Comparison of ENCODE assay signal across 9 mouse cellular contexts in genomic region chr2:178574859-178575258, GRCm38 (mm10).
A peak's percentile ranks its signal among the peaks of the same experiment; 100 is the strongest.
DNase-seq lines count a peak whose midpoint lies in the region; ATAC-seq and TF ChIP-seq lines count a peak whose summit lies in the region.
"Had no signal": no experiment of that assay in that cellular context is flagged by ENCODE, and none has a peak within 500 bp of the region (broad histone marks: within the 10 kb centered on the region; RNA-seq: fewer than 3 reads in every experiment).

No protein-coding gene starts in this region.

- no peak overlapping the region for H3K4me3 ChIP-seq in kidney, adult 2 months (ENCODE audit: insufficient read depth, low read depth, low read length)
- no peak overlapping the region for H3K4me3 ChIP-seq in kidney, embryonic 16.5 days (ENCODE audit: low read length)
- no peak overlapping the region for H3K4me3 ChIP-seq in neural tube, embryonic 11.5 days (ENCODE audit: low read depth, low read length)
- H3K4me3 ChIP-seq: limb, embryonic 15.5 days had no signal

- no peaks in the 10 kb centered on the region for H3K4me1 ChIP-seq in kidney, adult 2 months (ENCODE audit: control insufficient read depth, insufficient read depth, low read length)
- peaks cover 3% of the 10 kb centered on the region; the same call in 1 of the 2 replicates for H3K4me1 ChIP-seq in kidney, embryonic 16.5 days (ENCODE audit: insufficient read depth, low read length)
- no peaks in the 10 kb centered on the region; the same call in 1 of the 2 replicates for H3K4me1 ChIP-seq in neural tube, embryonic 11.5 days (ENCODE audit: control insufficient read depth, insufficient read depth, low read length)

- TF ChIP-seq CTCF in kidney, adult 2 months (conservative IDR thresholded peaks at IDR 0.05; ENCODE audit: insufficient read depth, insufficient read length, low read depth, low read length) = peak; percentile 35

- DNase-seq in kidney, adult 2 months = peak; percentile 78
- DNase-seq in adrenal gland, adult 18-20 months (ENCODE audit: low spot score in 2 of 2) = peak; percentile 63 to 67
- DNase-seq in left cerebral cortex, adult 9 months (ENCODE audit: low spot score in 2 of 2) = peak; percentile 19 to 87
- DNase-seq in neural tube, embryonic 11.5 days (ENCODE audit: low spot score) = peak; percentile 74
- peak; percentile 81 for DNase-seq in thymus, postnatal 4 days

- H3K9ac ChIP-seq in kidney, embryonic 16.5 days (replicated peaks; ENCODE audit: low read length) = no peak overlapping the region
- H3K9ac ChIP-seq in neural tube, embryonic 11.5 days (ENCODE audit: low read length) = no peak overlapping the region
- H3K9ac ChIP-seq: limb, embryonic 15.5 days had no signal

- no peaks in the 10 kb centered on the region for H3K9me3 ChIP-seq in kidney, embryonic 16.5 days (ENCODE audit: low read length)
- H3K9me3 ChIP-seq in neural tube, embryonic 11.5 days (ENCODE audit: control insufficient read depth, low read length) = no peaks in the 10 kb centered on the region
- H3K9me3 ChIP-seq: limb, embryonic 15.5 days had no signal

- no peak overlapping the region for H3K27ac ChIP-seq in kidney, adult 2 months (ENCODE audit: insufficient read depth, low read depth, low read length)
- no peak overlapping the region for H3K27ac ChIP-seq in kidney, embryonic 16.5 days (ENCODE audit: low read length)
- H3K27ac ChIP-seq in neural tube, embryonic 11.5 days (ENCODE audit: low read depth, low read length) = no peak overlapping the region
- H3K27ac ChIP-seq: limb, embryonic 15.5 days had no signal

- no peaks in the 10 kb centered on the region for H3K27me3 ChIP-seq in kidney, adult 2 months (replicated peaks; ENCODE audit: control insufficient read depth, insufficient read depth, low read length)
- H3K27me3 ChIP-seq in kidney, embryonic 16.5 days (ENCODE audit: insufficient read depth, low read length) = no peaks in the 10 kb centered on the region; the same call in 1 of the 2 replicates
- H3K27me3 ChIP-seq in neural tube, embryonic 11.5 days (ENCODE audit: control insufficient read depth, insufficient read depth, low read length) = no peaks in the 10 kb centered on the region

- no peak for ATAC-seq in kidney, embryonic 16.5 days (ENCODE audit: low FRiP score, low TSS enrichment)
- peak; percentile 78 for ATAC-seq in common myeloid progenitor, adult 5-6 weeks (replicated peaks; ENCODE audit: low read depth, poor library complexity, severe bottlenecking)
- peak; percentile 57 to 74; a peak in 3 of 4 replicates for ATAC-seq in hematopoietic stem cell, adult 5-6 weeks (replicated peaks in 1 of 2; ENCODE audit: insufficient read depth in 1 of 2, low FRiP score in 2 of 2, low TSS enrichment in 1 of 2, low read depth in 1 of 2, poor library complexity in 2 of 2, severe bottlenecking in 2 of 2)
- ATAC-seq in neural tube, embryonic 11.5 days (ENCODE audit: insufficient read depth, low FRiP score, low TSS enrichment) = no peak

- no peak for TF ChIP-seq POLR2A in kidney, adult 2 months (IDR thresholded peaks at IDR 0.05; ENCODE audit: low read depth, low read length)

- no peaks in the 10 kb centered on the region for H3K36me3 ChIP-seq in kidney, adult 2 months (ENCODE audit: control insufficient read depth, insufficient read depth, low read length)
- no peaks in the 10 kb centered on the region for H3K36me3 ChIP-seq in kidney, embryonic 16.5 days (ENCODE audit: insufficient read depth, low read length)
- no peaks in the 10 kb centered on the region for H3K36me3 ChIP-seq in neural tube, embryonic 11.5 days (ENCODE audit: control insufficient read depth, insufficient read depth, low read length)
- H3K36me3 ChIP-seq: limb, embryonic 15.5 days had no signal

- 28% methylated on average over 4 of the region's 4 CpGs for WGBS in kidney, adult 2 months
- WGBS in kidney, embryonic 16.5 days = 32% methylated on average over 4 of the region's 4 CpGs
- WGBS in neural tube, embryonic 11.5 days = 49% methylated on average over 4 of the region's 4 CpGs

- H3K4me2 ChIP-seq in kidney, embryonic 16.5 days (replicated peaks; ENCODE audit: low read depth, low read length) = no peak overlapping the region
- no peak overlapping the region for H3K4me2 ChIP-seq in neural tube, embryonic 11.5 days (ENCODE audit: low read depth)
- H3K4me2 ChIP-seq: limb, embryonic 15.5 days had no signal

Comparison
In these comparisons a context has a peak if more than half of its experiments do, and no peak if none do; other contexts are left out.
1. ATAC-seq: peak in common myeloid progenitor, adult 5-6 weeks (single experiment) and hematopoietic stem cell, adult 5-6 weeks (2 of 2); none in kidney, embryonic 16.5 days (single experiment) and neural tube, embryonic 11.5 days (single experiment).
2. Peak in every context shown above with its lines, with median percentiles within 50 percentile points of each other: DNase-seq.